Mouse (Mus musculus): ENCODE measurements around the gene Nsg1.

DNA sequence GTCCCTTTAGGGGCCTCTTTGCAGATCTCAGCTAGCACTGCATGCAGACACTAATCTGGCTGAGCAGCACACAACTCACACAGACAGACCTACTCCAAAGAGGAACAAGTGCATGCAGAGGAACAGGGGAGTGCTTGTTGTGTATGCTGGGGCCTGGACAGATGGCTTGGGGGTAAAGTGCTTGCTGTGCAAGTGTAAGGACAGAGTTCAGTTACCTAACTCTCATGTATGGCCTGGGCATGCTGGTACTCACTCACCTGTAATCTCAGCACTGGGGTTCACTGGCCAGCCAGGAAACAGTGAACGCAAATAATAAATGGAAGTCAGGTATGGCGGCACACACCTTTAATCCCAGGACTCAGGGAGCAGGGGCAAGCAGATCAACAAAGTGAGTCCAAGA is 45.2 kb downstream of the Nsg1 start:
- TF ChIP-seq GATA1 (IDR thresholded peaks at IDR 0.05; ENCODE audit: borderline replicate concordance, low read length) (no peak), CTCF (IDR thresholded peaks at IDR 0.05; ENCODE audit: low read depth, low read length) (no peak), POLR2AphosphoS5 (IDR thresholded peaks at IDR 0.05; ENCODE audit: insufficient replicate concordance, low read depth, low read length) (no peak), GATA2 (IDR thresholded peaks at IDR 0.05; ENCODE audit: borderline replicate concordance, low read depth, low read length) (no peak), TAL1 (conservative IDR thresholded peaks at IDR 0.05; ENCODE audit: low read depth, low read length) (no peak)
